Mouse (Mus musculus): ENCODE data around the gene Rps16.

Rps16 gene

GRCm38 (mm10) chr7:28392429-28393271 is 42.2 kb downstream of the Rps16 start, which contains the start of the genes Med29 and Paf1:
Med29 (minus strand) TSS chr7:28392708.
Paf1 (plus strand) TSS chr7:28392951.
- peak; percentile 99 for DNase-seq

- DNase-seq, result no peak
Measured at GRCm38 (mm10) chr7:28393272-28393951, 43.0 kb downstream of the Rps16 start.

- no peak for DNase-seq
Measured at GRCm38 (mm10) chr7:28395425-28395824, 45.0 kb downstream of the Rps16 start.

GRCm38 (mm10) chr7:28398000-28398399 is 47.5 kb downstream of the Rps16 start:
- no peak for DNase-seq

- no peak for DNase-seq
Measured at GRCm38 (mm10) chr7:28398696-28399340, 48.4 kb downstream of the Rps16 start.

GRCm38 (mm10) chr7:28401030-28401429 is 50.6 kb downstream of the Rps16 start:
- no peak for DNase-seq

- DNase-seq, result no peak
Measured at GRCm38 (mm10) chr7:28401942-28402341, 51.5 kb downstream of the Rps16 start.
